Mouse (Mus musculus) c-Kit-positive CD71-positive TER-119-negative erythroid progenitor cells, embryonic 14.5 days (primary cell): Measurements from ENCODE around the gene Pou2f3.

Source experiments
- DNase-seq: peaks from one replicate; pipeline ENCODE4 v3.0.0-alpha.2; 2013; ENCODE audit warnings: low read depth

The Pou2f3 gene

DNA sequence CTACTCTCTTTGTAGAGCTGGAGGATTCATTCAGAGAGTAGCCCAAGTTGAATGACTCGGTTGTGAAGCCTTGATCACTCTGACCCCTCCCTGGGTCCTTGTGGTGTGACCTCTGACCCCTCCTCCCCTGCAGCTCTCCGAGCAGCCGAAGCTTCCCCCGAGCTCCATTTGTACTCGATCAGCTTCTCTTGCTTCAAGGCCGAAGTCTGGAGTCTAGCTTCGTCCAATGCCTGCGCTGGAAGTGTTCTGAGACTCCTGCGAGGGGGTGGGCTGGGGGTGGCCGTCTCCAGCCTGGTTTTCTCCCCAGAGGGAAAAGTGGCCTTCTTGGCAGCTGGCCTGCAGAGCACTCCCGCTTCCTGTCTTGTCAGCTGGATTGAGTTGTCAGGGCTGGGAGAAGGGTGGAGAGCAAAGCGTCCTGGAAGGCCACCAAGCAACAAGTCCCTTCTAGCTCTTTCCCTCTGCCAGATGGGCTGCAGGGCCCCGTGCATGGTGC lies at the start of gene Pou2f3:
TSS of gene Pou2f3 (minus strand) at position 180 of the 493 bp plus-strand sequence.
- DNase-seq, result no peak

DNA sequence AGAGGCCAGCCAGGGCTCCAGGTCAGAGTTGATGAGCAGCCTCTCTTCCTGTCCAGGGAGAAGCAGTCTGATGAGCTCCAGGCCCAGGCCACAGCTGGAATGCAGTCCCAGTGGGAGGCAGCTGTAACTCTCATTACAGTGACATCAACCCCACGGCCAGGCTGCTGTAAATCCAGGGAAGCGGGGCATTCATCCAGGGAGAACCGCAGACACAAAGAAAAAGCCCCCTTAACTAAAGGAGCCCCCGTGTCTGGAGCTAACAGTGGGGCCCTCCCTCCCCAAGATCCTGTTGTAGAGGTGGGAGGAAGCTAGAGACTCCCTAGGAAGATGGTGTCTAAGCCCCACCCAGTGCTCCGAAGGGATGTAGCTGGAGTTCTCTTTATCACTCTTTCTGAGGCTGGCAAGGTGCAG lies 43.1 kb upstream of the Pou2f3 start:
- no peak for DNase-seq

DNA sequence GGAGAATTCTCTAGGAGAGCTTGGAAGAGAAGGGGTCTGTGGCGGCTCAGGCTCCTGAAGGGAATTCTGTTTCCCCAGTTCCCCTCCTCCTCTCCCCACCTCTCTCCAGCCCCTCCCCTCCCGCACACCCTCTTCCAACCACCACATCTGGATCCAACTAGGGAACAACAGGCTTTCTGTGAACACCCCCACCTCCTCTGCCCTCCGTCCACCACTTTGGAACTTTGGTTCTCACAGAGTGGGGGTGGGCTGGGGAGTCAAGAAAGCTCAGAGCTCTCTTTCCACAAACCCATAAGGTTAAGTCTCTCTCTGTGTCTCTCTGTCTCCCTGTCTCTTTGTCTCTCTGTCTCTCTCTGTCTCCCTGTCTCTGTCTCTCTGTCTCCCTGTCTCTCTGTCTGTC lies 42.6 kb upstream of the Pou2f3 start:
- DNase-seq, result no peak

DNA sequence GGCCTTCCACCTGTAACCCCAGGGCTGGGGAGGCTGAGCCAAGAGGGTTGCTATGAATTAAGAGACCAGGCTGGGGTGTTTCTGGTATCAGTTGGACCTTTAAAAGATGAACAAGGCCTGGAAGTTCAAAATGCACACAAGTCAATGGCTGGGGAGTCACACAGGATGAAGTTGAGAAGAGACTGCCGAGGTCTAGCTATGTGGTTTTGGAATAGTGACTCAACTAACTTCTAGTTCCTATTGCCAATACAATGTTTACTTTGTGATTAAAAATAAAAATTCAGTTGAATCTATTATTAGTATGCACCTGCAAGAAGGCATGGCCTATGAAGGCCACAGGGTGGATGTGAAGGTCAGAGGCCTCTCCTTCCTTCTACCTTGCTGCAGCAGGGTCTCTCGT lies 41.6 kb upstream of the Pou2f3 start:
- no peak for DNase-seq

DNA sequence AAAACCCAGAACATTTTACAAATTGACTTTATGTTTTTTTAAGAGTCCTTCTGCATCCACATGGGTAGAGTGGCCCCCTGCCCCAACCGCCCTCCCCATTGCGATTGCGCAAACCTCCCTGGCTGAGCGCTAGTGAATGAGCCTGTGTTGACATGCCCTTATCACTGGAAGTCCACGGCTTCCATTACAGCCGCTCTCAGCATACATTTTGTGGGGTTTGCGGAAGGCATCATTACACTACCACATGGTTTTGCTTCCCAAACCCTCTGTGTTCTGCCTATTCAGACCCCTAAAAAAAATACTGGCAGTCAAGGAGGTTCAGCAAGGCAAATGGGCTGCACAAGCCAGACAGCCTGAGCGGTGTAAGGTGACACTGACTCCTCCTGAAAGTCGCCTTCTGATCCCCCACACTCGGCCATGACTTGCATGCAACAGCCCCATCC lies 36.6 kb upstream of the Pou2f3 start:
- no peak for DNase-seq

DNA sequence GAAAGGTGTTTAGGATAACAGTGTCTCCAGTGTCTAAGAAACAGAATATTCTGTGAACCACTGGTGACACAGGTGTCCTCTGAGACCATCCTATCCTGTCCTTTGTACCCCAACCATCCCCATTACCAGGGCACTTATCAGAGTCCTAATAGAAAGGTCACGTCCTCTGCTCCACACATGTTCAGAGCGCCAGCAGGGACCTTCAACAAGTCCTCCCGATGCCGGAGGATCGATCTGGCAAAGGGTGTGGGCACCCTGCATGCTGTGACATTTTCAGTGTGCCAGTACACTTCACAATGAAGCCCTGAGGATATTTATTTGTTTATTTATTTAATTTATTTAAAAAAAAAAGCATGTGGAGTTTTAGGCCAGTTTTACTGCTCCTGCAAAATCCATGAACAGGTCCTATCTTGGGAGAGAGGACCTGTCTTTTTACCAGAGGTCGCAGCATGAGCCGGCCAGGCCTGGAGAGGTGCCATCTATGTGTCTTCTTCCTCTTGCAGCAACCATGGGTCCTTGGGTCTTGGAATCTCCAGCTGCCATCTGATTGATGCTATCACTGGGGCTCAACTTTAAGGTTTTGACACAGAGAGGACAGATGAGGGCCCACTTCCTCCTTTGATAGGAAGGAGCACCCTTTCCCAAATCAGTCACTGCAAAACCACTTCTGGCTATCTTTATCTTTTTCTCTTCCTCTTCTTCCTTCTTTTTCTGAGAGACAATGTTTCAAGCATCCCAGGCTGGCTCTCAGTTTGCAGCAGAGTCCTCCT lies 35.8 kb upstream of the Pou2f3 start:
- no peak for DNase-seq

DNA sequence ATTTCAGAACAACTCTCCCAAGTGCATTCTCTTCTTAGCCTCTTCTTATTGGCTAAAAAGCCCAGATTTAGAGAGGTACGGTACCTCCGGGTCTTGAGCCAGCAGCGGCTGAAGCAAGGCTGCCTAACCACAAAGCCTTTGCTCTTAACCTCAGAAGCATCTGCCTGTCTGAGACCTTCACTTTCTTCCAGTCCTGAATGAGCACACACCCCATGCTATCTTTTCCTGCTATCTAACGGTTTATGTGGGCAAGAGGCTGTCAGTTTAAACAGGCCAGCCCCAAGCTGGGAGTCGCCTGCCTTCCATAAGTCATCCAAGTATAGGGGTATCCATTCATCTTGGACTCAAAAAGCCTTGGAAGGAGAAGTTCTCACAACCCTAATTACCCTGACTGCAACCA lies 32.3 kb upstream of the Pou2f3 start:
- DNase-seq, result no peak

DNA sequence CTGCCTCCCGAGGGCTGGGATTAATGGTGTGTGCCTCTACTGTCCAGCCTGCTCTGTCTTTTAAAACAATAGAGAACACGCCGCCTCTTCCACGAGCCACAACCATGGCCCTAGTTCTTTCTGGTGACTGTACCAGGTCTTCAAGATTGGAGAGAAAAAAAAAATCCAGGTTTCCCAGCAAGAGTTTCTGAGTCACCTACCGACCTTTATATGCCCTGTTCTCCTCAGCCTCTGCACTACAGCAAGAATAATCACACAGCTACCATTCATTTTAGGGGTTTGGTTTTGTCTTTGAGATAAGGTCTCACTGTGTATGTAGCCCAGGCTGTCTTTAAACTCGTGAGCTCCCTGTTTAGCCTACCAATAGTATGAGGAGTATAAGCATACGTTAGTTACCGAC lies 31.8 kb upstream of the Pou2f3 start:
- no peak for DNase-seq

DNA sequence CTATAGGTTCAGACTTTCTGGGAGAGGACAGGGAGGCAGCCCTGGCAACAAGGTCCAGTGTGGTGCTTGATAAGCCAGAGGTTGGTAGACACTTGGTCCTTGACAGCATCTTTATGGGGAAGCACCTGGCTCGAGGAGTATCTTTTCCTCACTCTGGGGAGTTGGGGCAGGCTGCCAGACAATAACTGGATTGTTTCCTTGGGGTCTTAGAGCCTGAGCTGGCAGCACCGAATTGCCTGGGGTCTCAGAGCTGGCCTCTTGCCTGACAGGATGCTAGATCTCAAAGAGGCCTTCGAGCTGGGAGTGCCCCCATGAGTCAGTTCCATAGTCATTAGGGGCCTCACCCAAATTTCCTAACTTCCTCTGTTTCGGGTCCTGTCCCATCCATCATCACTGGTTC lies 31.1 kb upstream of the Pou2f3 start:
- no peak for DNase-seq

DNA sequence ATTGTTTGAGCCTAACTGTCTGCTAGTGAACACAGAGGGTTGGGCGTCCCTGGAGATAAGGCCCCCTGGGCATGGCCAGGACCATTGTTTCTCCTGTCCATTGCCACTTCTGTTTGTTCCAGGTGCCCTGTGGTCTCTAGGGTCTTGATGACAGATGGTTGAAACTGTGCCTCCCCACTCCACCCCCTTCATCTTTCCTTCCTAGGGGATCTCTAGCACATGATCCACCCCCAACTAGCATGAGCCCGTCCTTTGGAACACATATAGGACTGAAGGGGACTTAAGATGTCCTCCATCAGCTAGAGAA lies 30.4 kb upstream of the Pou2f3 start:
- DNase-seq, result no peak

DNA sequence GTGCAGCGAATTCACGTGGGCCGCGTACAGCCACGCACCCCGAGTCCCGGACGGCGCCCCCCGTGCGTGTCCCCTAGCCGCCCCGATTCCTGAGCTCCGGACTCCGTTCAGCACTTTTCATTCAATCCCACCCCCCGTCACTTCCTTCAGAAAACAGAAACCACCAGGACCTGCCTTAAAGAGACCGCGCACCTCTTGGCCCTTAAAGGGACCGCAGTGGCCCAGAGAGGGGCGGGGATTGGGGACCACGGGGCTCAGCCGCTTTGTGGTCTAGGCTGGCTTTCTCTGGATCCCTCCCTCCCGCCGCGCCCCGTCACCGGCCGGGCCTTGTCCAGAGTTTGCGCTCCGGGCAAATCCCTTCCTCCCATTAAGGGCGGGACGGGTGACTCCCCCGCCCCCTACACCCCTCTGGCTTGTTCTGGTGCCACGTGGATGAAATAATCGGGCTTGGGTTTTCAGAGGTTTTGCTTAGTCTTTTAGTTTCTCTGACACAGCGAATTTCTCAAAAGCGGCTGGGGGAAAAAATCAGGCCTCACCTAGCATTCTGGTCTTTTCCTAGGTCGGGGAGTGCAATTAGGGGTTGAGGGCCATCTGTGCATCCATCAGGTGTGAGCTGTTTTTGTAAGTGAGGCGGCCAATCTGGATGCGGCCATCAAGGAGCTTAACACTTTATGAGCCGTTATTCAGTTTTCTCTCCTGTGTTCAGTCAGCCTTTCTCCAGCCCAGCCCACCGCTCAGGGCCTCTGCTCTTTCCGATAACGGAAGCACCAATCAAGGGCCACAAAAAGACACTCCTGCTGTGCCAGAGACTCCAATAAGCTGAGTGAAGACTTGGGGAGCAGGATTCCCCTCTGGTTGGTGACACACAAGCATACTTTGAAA lies 29.8 kb upstream of the Pou2f3 start, which contains the start of gene Oaf:
TSS of gene Oaf (minus strand) at position 200 of the 882 bp plus-strand sequence.
- DNase-seq, result peak; percentile 89

DNA sequence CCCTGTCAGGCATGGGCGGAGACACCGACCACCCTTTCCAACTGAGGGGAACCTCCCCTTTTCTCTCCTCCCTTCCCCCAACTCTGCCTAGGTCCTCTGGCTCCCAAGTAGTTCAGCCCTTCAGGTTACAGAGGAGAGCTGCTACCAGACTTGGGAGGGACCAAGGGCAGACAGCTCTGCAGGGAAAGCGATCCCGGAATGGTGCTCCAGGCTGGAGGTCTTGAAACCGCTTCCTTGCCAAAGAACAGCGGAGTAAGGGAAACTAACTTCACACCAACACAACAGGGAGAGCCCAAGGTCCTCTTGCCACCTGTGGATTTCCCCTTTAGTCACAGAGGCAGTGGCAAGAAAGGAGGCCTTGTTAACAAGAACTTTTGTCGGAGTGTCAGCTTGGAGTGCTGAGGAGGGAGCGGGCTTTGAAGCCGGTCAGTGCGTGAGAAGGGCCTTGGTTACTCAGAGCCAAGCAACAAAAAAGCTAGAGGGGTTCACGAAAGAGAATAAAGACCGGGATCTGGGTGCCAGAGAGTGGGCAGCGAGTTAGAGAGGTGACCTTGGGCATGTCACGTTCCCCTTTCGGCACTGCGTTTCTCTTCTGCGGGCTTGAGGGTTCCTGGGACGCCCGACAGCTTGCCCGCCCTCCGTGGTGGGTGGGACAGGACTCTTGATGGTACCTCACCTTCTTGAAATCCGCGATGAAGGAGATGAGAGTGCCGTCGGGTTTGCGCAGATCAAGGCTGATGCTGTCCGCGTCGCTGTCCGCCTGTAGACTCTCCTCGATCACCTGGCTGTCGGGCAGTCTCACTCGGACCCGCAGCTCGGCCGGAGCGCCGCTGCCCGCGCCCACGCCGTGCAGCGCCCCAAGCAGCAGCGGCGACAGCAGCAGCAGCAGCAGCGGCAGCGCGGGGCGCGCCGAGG lies 28.7 kb upstream of the Pou2f3 start:
- DNase-seq, result no peak

DNA sequence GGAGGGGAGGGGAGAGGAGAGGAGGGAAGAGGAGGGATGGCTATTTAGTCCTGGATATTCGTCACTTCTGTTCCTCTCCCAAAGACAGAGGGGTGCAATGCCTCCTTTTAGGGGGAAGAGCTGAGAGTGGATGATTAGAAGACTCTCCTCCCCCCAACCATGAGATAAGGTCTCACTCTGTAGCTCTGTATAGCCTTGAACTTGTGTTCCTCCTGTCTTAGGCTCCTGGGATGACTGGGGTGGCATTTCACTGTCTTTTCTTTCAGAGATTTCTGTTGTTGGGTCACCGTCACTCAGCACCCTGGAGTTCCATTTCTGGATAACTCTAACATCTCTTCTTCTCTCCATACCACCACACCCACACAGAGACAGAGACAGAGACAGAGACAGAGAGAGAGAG lies 28.0 kb upstream of the Pou2f3 start:
- DNase-seq, result no peak

DNA sequence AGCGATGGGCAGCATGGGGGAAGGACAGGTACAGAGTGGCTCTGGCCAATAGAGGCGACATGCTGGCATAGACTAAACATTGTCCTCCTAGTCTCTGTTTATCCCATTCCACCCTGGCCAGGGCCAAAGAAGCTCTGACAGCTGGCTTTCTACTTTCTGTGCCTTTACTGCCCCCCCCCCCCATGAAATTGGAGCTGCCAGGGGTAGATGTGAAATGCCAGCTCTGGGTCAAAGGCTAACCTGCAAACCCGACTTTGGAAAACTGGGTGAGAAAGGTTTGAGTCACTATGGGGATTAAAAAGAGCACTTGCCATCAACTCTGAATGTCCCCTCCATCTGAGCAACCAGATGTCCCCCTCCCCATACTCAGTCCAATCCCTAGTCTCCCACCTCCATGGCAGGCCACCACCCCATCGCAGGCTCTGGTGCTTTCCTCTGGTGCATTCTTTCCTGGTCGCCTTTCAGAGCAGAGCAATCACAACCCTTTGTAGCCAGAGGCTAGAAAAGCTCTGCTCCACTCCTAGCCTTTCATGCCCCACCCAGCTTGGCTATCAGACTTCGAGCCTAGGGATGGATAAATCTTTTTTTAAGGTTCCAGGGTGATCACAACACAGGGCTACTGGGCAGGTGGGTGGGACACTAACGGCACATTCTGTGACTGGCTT lies 27.1 kb upstream of the Pou2f3 start:
- DNase-seq, result no peak

DNA sequence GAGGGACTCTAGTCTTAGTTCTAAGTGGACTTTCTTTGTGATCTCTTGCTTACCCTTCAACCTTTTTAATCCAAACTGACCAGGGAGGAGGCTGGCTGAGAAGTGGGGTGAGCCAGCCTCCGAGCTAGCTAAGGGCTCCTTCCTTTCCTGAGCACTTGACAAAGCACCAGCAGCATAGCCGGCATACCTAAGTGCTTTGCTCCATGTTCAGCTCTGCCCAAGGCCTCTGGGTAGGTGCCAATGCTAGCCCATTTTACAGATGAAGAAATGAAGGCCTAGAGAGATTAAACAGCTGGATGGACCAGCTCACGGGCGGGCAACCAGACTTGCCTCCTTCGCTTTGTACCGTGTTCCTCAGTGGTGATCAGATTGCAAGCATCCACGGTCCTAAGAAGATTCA lies 26.4 kb upstream of the Pou2f3 start:
- DNase-seq, result no peak

DNA sequence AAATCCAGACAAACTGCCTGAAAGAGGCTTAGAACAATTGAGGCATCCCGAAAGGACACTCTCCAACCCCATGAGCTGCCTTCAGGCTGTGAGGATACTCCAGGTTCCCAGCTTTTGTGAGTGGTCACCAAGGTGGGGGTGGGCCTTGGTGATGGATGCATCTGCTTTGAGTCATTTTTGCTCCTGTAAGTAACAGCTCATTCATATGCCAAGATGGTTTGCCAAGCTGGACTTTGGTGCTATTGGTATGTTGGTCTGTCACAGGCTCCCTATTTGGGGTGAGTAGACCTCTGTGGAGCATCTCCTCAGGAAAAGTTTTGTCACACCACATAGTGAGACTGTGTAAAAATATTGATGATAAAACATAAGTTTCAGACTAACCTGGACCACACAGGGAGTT lies 25.9 kb upstream of the Pou2f3 start:
- no peak for DNase-seq

DNA sequence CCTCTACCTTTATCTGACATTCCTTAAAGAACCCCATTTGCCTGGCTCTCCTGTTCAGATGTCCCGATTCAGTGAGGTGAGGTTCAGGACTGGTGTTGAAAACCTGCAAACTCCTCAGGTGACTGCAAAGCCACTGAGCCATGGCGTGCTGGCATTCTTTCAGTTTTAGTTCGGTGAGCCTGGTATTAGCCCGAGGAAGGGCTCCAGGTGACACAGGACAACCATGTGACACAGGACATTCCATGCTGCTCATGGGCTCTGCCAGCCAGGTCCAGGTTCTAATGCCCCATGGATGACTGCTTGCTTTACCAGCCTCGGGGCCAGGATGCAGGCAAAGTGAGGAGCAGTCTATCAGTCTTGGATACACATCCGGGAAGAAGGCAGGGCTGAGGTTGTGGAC lies 25.2 kb upstream of the Pou2f3 start:
- DNase-seq, result no peak

DNA sequence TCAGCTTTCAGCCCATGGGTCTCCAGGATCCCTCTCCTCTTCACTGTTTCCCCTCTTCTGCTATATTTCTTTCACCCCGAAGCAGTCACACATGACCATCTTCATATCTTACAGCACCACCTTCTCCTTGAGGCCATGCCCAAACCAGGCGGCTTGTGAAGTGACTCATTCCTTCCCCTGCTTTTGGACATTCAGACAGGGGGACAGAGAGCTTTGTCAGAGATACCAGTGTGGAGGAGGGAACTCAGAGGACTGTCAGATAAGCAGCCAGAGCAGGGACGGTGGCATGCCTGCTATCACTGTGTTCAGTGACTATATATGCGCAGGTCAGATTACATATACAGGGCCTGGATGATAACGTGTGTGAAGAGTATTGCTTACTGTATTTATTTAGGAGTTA lies 24.3 kb upstream of the Pou2f3 start:
- DNase-seq, result peak; percentile 89

DNA sequence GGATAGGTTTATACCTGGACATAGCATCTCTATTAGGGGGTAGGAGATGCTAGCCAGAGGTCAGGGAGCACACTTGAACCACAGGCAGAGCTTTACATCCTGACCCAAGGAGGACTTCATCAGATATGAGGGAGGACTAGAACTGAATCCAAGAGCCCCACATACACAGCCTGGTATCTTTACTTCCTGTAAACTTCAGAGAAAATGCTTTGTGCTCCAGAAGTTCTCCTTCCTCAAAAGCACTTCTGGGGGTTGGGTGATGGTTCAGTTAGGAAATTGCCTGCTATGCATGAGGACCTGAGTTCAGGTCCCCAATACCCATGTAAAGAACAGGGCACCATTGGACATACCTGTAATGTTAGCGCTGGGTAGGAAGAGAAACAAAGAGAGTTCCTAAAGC lies 23.3 kb upstream of the Pou2f3 start:
- DNase-seq, result no peak

DNA sequence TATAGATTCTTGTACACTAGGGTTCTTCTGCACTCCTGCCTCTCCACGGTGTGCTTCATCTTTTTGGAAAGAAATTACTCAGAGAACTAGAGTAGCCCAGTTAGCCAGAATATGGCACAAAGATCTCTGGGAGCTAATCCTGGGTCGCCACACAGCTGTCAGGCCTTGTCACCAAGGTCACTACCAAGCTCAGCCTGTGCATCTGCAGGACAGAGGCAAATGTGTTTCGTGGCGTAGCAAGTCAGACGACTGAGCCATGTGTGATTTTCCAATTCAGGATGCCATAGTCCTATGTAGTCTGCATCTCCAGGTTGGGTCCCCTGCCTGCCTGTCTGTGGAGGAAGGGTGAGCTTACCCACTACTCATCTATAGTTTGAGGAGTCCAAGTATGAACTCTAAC lies 22.9 kb upstream of the Pou2f3 start:
- no peak for DNase-seq

DNA sequence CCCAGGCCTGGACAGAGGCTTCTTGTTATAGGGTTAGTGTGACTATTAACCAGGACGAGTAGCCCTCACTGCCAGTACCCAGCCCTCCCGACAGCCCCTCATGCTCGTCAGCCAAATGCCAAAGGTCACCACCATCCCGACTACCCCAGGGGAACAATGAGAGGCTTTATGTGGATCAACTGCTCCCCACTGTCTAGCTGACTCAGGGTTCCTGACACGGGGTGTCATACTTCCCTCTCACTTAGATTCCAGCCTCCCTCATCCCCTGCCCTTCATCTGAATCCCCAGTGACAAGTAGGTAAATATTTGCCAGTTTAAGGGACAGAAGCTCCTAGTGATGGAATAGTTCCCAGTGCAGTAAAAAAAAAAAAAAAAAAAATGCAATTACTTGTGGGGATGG lies 22.1 kb upstream of the Pou2f3 start:
- DNase-seq, result no peak

DNA sequence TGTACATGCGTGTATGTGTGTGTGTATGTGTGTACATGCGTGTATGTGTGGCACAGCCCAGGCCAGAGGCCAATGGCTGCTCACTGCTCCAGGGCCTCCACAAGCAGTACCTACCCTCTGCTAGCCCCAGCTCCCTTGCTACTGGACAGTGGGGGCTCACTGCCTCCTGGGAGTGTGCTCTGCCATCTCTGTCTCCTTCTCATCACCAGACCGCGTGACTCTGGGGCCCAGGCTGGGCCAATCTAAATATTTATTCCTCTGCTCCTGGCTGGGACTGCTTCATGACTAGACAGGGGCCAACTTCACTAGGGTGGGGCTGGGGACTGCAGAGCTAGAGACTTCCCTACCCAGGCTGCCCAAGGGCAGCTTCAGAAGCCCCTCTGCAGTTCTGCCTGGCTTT lies 21.6 kb upstream of the Pou2f3 start:
- no peak for DNase-seq
